ENCODE assay signal across 9 mouse cellular contexts in genomic region chr15:11994006-11994405, GRCm38 (mm10). TPM values are rescaled to one million over a fixed set of nuclear protein-coding genes. Genes with fewer than 3 reads are reported as not detected.
DNase-seq lines count a peak whose midpoint lies in the region; ATAC-seq lines count a peak whose summit lies in the region.
"Had no signal": no experiment of that assay in that cellular context is flagged by ENCODE, and none has a peak within 500 bp of the region (broad histone marks: within the 10 kb centered on the region; RNA-seq: fewer than 3 reads in every experiment).

No protein-coding gene starts in this region.

- no peak overlapping the region; the same call in 1 of the 2 replicates for H3K4me2 ChIP-seq in hindbrain, embryonic 11.5 days (replicated peaks; ENCODE audit: low read depth, low read length)
- H3K4me2 ChIP-seq in intestine, embryonic 14.5 days (ENCODE audit: low read length) = peak overlapping the region; percentile 87
- H3K4me2 ChIP-seq in midbrain, embryonic 15.5 days = peak overlapping the region; percentile 67; the same call in 1 of the 2 replicates

- peak overlapping the region; percentile 98 for H3K4me3 ChIP-seq in hindbrain, embryonic 10.5 days
- H3K4me3 ChIP-seq in hindbrain, embryonic 11.5 days (ENCODE audit: low read depth, low read length) = no peak overlapping the region
- peak overlapping the region; percentile 83 for H3K4me3 ChIP-seq in embryonic facial prominence, embryonic 10.5 days
- peak overlapping the region; percentile 94 for H3K4me3 ChIP-seq in intestine, embryonic 14.5 days (ENCODE audit: low read depth, low read length)
- peak overlapping the region; percentile 64 for H3K4me3 ChIP-seq in midbrain, embryonic 15.5 days

- H3K36me3 ChIP-seq in hindbrain, embryonic 10.5 days = peaks cover 46% of the 10 kb centered on the region
- peaks cover 6% of the 10 kb centered on the region; the same call in 1 of the 2 replicates for H3K36me3 ChIP-seq in hindbrain, embryonic 11.5 days (ENCODE audit: control insufficient read depth, insufficient read depth, low read length)
- peaks cover 45% of the 10 kb centered on the region for H3K36me3 ChIP-seq in embryonic facial prominence, embryonic 10.5 days (replicated peaks)
- H3K36me3 ChIP-seq in intestine, embryonic 14.5 days (ENCODE audit: control insufficient read depth, insufficient read depth, low read length) = peaks cover 47% of the 10 kb centered on the region
- H3K36me3 ChIP-seq in midbrain, embryonic 15.5 days (replicated peaks) = peaks cover 20% of the 10 kb centered on the region

- H3K9ac ChIP-seq in hindbrain, embryonic 11.5 days (ENCODE audit: low read depth, low read length) = no peak overlapping the region
- peak overlapping the region; percentile 99; the same call in 1 of the 2 replicates for H3K9ac ChIP-seq in intestine, embryonic 14.5 days (ENCODE audit: low read length)
- H3K9ac ChIP-seq in midbrain, embryonic 15.5 days = no peak overlapping the region

- 88% methylated on average over 2 of the region's 2 CpGs for WGBS in hindbrain, embryonic 10.5 days
- 85% methylated on average over 2 of the region's 2 CpGs for WGBS in hindbrain, embryonic 11.5 days
- WGBS in embryonic facial prominence, embryonic 10.5 days = 89% methylated on average over 2 of the region's 2 CpGs
- WGBS in intestine, embryonic 14.5 days = 66% methylated on average over 2 of the region's 2 CpGs
- 81% methylated on average over 2 of the region's 2 CpGs for WGBS in midbrain, embryonic 15.5 days

- ATAC-seq in hindbrain, embryonic 11.5 days (ENCODE audit: low FRiP score) = no peak
- no peak for ATAC-seq in intestine, embryonic 14.5 days (replicated peaks; ENCODE audit: low FRiP score, low TSS enrichment, low read depth)
- ATAC-seq in midbrain, embryonic 15.5 days (replicated peaks) = no peak
- no peak for ATAC-seq in cerebellum, adult (ENCODE audit: insufficient number of reproducible peaks, low FRiP score, low TSS enrichment)

- H3K27me3 ChIP-seq in hindbrain, embryonic 10.5 days (ENCODE audit: insufficient read depth, poor library complexity, severe bottlenecking) = no peaks in the 10 kb centered on the region
- no peaks in the 10 kb centered on the region for H3K27me3 ChIP-seq in hindbrain, embryonic 11.5 days (ENCODE audit: control insufficient read depth, insufficient read depth, low read length)
- H3K27me3 ChIP-seq in embryonic facial prominence, embryonic 10.5 days (replicated peaks; ENCODE audit: low read depth, poor library complexity, severe bottlenecking) = no peaks in the 10 kb centered on the region
- no peaks in the 10 kb centered on the region for H3K27me3 ChIP-seq in intestine, embryonic 14.5 days (replicated peaks; ENCODE audit: control insufficient read depth, insufficient read depth, low read length)
- no peaks in the 10 kb centered on the region for H3K27me3 ChIP-seq in midbrain, embryonic 15.5 days (replicated peaks)

- no peak for DNase-seq in hindbrain, embryonic 10.5 days (ENCODE audit: low spot score)
- no peak for DNase-seq in hindbrain, embryonic 11.5 days (ENCODE audit: low spot score)
- DNase-seq in embryonic facial prominence, embryonic 10.5 days (ENCODE audit: low spot score) = no peak
- peak; percentile 37 for DNase-seq in intestine, embryonic 14.5 days (ENCODE audit: low spot score)
- no peak for DNase-seq in left cerebral cortex, adult 11 months (ENCODE audit: low spot score)
- DNase-seq in layer of hippocampus, postnatal 36 days = no peak
- DNase-seq: thymus, postnatal 25 days had no signal

- peaks cover 23% of the 10 kb centered on the region for H3K4me1 ChIP-seq in hindbrain, embryonic 10.5 days (replicated peaks)
- H3K4me1 ChIP-seq in hindbrain, embryonic 11.5 days (replicated peaks; ENCODE audit: control insufficient read depth, insufficient read depth, low read length) = no peaks in the 10 kb centered on the region
- peaks cover 16% of the 10 kb centered on the region for H3K4me1 ChIP-seq in embryonic facial prominence, embryonic 10.5 days
- peaks cover 20% of the 10 kb centered on the region for H3K4me1 ChIP-seq in intestine, embryonic 14.5 days (replicated peaks; ENCODE audit: control insufficient read depth, insufficient read depth, low read length)
- H3K4me1 ChIP-seq in midbrain, embryonic 15.5 days = peaks cover 25% of the 10 kb centered on the region

- H3K9me3 ChIP-seq in hindbrain, embryonic 10.5 days = no peaks in the 10 kb centered on the region
- H3K9me3 ChIP-seq in hindbrain, embryonic 11.5 days (ENCODE audit: control insufficient read depth, low read length) = no peaks in the 10 kb centered on the region
- no peaks in the 10 kb centered on the region for H3K9me3 ChIP-seq in embryonic facial prominence, embryonic 10.5 days
- no peaks in the 10 kb centered on the region for H3K9me3 ChIP-seq in intestine, embryonic 14.5 days (ENCODE audit: control insufficient read depth, low read length)
- no peaks in the 10 kb centered on the region for H3K9me3 ChIP-seq in midbrain, embryonic 15.5 days

- H3K27ac ChIP-seq in hindbrain, embryonic 10.5 days = no peak overlapping the region
- H3K27ac ChIP-seq in hindbrain, embryonic 11.5 days (ENCODE audit: low read depth, low read length) = no peak overlapping the region
- no peak overlapping the region for H3K27ac ChIP-seq in embryonic facial prominence, embryonic 10.5 days (replicated peaks)
- H3K27ac ChIP-seq in intestine, embryonic 14.5 days (ENCODE audit: low read depth) = no peak overlapping the region
- no peak overlapping the region for H3K27ac ChIP-seq in midbrain, embryonic 15.5 days

RNA-seq across cellular contexts. Expression of gene Sub1, which starts 2.8 kb away (rescaled TPM):
- polyA plus RNA-seq in hindbrain, embryonic 10.5 days (2016; fragmentation: Nextera tagmentation; extraction: Ambion mirVana) = 697 and 720 TPM in 2 replicates
- 722 and 727 TPM in 2 replicates for polyA plus RNA-seq in hindbrain, embryonic 11.5 days (2014; fragmentation: Nextera tagmentation; extraction: Ambion mirVana)
- 772 and 811 TPM in 2 replicates for polyA plus RNA-seq in embryonic facial prominence, embryonic 10.5 days (2016; fragmentation: Nextera tagmentation; extraction: Ambion mirVana)
- 716 and 762 TPM in 2 replicates for polyA plus RNA-seq in intestine, embryonic 14.5 days (2014; fragmentation: Nextera tagmentation; extraction: Ambion mirVana)
- polyA plus RNA-seq in midbrain, embryonic 15.5 days (2015; fragmentation: Nextera tagmentation; extraction: Ambion mirVana) = 469 and 476 TPM in 2 replicates
- total RNA-seq in layer of hippocampus, postnatal 36 days (2021) = 100 to 1,000 TPM; 283 to 353 TPM
